Mouse (Mus musculus) cerebellum, adult 11 months (tissue): ENCODE measurements around the gene Capn12.
"Not testable (repeated sequence)": the region's sequence is repeated elsewhere in the genome, so short reads cannot be mapped to it uniquely, and the experiment has no call there.

Source experiments
- DNase-seq: peaks from one replicate; pipeline ENCODE4 v3.0.0; 2022

The Capn12 gene

GRCm38 (mm10) chr7:28879606-28880005 lies 1.6 kb upstream of the Capn12 start:
- no peak for DNase-seq

DNA sequence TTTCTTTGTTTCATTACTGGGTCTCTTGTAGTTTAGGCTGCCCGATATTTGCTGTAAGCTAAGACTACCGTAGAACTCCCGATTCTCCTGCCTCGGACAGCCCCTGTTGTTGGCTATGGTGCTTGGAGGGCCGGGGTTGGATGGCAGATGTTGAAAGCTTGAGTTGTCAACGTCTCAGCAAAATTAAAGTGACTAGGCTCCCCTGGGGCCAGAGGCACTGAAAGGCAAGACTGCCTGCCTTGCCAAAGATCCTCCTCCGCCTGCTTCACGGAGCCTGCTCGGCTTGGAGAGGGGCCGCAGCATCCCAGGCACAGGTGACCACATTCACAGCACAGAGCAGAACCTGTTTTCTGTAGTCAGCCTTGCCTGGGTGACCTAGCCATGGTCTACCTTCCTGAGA lies 668 bp upstream of the Capn12 start:
- no peak for DNase-seq

- DNase-seq: no peak
Observed at GRCm38 (mm10) chr7:28883039-28883438, 1.8 kb downstream of the Capn12 start.

DNA sequence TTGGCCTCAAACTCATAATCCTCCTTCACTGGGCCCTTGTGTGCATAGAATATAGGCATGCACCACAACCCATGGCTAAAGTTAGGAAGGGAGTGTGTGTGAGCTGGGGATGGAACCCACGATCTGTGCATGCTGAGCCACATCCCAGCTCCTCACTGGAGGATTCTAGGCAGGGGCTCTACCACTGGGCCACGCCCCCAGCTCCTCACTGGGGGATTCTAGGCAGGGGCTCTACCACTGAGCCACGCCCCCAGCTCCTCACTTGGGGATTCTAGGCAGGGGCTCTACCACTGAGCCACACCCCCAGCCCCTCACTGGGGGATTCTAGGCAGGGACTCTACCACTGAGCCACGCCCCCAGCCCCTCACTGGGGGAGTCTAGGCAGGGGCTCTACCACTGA lies 2.5 kb downstream of the Capn12 start:
- DNase-seq: not testable (repeated sequence)

DNA sequence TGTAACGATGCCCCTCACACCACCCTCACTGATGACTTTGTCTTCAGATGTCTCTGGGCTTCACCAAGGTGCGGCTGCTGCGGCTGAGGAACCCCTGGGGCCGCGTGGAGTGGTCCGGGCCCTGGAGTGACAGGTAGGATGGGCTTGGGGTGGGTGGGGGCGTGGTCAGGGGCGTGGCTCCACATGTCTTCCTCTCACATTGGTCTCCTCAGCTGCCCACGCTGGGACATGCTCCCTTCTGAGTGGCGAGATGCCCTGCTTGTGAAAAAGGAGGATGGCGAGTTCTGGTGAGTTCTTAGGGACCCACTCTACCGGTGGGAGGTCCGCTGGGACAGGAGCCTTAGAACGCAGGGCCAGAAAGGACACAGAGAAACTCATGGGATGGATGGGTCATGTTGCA lies 5.3 kb downstream of the Capn12 start:
- DNase-seq: no peak

GRCm38 (mm10) chr7:28888701-28889161 lies 7.5 kb downstream of the Capn12 start:
- DNase-seq: no peak

DNA sequence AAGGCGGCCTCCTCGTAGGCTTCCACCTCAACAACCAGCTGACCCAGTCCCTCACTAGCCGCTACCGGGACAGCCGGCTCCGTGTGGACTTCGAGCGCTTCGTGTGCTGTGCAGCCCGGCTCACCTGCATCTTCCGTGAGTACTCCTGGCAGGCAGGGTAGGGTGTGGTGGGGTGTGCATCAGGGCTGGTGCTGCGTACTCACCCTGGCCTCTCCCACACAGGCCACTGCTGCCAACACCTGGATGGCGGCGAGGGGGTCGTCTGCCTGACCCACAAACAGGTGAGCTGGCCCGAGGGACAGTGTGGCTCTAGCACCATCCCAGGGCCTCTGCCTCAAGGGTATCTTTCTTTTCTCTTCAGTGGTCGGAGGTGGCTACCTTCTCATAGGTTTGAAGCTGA lies 11.4 kb downstream of the Capn12 start:
- no peak for DNase-seq

DNA sequence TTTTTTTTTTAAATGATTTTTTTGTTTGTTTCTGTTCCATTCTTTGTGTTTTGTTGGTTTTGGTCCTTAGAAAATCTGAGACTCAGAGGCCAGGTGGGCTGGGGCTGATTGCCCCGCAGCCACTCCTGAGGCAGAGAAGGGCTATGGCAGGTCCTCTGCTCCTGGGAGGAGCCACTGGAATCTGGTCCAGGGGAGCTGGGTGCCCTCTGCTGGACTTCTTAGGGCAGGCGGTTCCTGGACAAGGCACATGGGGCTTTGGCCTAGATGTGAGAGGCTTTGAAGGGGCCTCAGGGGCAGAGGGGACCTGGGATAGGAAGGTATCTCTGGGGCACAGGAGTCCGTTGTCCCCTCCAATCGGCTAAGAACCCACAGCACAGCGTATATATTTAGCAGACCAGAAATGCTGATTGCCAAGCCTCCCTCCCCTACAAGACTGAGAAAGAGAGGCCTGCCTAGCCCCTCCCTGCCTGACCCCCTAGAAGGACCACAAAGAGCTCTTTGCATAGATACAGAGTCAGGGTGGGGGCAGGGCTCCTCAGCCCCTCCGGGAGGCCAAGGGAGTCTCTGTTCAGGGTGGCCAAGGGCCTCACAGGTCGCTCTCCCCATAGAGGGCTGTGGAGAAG lies 12.5 kb downstream of the Capn12 start:
- DNase-seq: no peak

DNA sequence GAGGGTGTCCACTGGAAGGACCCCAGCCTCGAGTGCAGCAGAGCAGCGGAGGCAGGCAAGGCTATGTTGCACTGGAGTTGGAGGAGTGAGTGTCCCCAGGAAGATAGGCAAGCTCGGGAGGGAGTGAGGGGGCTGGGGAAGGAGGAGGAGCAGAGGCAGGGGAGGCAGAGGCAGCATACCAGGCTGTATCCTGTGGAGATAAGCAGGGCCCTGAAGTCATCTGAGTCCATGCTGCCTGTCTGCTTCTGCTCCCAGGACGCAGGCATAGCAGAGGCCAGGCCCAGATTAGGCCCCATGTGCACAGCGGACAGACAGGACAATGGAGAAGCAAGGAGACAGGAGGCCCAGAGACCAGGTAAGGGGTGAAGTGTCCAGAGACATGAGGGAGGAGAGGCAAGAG lies 13.7 kb downstream of the Capn12 start:
- no peak for DNase-seq

DNA sequence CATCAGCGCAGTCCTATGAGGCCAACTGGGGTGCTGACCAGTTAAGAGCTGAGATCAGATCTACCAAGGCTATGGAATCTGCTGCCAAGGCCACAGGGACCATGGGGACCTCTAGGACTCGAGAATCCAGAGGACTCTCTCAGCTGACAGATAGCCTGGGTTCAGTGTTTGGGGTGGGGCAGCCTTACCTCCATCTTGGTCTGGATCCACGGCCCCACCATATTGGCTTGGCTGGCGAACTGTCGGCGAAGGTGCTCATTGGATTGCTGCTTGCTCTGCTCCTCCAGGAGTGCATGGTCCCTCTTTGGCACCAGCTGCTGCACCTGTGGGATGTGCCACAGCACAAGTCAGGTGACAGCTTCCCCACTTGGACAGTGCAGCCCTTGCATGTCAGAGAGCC lies 16.4 kb downstream of the Capn12 start:
- DNase-seq: no peak

- no peak for DNase-seq
Observed at GRCm38 (mm10) chr7:28899972-28900371, 18.8 kb downstream of the Capn12 start.

DNA sequence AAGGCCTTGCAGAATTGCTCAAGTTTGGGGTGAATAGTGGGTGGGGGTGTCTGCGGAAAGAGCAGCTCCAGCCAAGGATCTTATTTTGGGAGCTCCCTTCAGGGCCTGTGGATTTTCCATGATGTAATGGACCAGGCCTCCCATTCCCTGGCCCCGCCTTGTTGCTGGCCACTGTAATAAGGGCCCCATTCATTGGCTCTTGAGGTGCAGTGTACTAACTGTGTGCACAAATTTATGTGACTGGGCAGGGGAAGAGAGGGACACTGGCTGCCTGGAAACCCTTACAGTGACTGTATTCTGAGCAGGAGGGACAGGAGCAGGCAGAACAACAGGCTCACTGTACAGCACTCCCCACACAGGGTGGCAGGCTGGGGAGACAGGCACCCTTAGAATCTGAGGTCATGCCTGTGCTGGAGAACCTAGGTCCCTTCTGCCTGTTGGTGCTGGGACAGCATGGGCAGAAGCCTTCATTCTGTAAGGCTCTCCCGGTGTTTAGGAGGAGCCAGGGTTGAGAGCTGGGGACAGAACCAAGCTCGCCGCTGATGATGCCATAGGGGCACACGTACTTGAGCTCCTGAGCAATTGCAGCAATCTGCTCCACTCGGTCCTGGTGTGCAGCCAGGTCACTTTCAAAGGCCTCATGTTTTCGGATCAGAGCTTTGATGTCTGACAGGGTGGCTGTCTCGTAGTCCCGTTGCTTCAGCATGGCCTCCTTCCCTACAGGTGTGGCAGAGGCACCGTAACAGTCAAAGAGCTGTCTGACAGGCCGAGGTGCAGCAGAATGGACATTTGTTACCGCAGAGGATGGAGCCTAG lies 20.3 kb downstream of the Capn12 start:
- DNase-seq: no peak

- no peak for DNase-seq
Observed at GRCm38 (mm10) chr7:28902180-28902579, 21.0 kb downstream of the Capn12 start.

DNA sequence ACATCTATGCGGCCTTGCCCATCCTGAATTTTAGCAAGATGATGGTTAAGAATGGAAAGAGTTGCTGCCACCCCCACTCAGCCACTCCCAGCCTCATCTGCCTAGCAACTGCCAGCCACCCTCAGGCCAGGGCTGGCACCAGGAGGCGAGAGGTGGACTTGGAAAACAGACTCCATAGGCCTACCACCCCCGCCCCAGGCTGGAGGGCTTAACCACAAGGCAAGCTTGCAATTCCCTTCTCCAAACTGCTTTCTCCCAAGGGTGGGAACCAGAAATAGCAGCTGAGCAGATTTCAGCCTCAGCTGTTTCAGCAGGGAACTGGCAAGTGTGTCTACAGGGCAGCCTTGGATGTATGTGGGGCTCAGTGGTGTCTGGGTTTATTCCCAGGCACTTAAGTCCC lies 21.6 kb downstream of the Capn12 start:
- DNase-seq: no peak

DNA sequence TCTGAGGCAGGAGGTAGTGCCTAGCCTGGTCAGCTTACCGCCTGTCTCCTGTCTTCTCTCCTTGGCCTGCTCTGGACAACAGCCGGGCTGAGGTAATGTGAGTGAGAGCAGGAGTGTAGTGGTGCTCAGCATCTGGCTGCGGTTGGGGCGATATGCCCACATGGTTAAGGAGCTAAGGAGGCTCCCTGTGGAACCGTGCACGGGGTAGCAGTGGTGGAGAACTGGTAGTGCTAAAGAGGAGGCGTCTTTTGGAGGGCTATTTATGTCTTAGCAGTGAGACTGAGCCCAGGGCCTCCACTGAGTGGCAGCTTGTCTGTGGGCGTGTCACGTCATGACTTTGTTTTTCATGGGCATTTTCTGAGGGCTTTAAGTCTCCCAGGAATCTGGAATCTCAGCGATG lies 22.6 kb downstream of the Capn12 start:
- DNase-seq: no peak

DNA sequence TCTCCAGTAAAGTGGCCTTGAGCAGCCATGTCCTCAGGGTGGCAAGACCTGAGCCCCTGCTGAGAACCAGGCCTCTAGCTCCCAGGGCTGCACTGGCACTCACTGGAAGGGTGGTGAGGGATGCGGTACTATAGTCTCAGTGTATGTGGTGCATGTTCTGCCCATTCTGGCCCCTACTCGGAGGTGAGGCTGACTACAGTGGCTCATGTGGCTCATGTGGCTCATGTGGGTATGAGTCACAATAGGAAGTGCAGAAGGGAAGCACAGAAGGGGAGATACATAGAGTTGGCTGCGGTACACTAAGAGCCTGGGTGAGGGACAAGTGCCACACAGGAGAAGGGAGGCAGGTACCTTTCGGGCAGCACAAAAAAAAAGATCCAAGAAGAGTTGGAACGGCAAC lies 26.0 kb downstream of the Capn12 start:
- DNase-seq: no peak

- no peak for DNase-seq
Observed at GRCm38 (mm10) chr7:28911632-28912031, 30.4 kb downstream of the Capn12 start.

DNA sequence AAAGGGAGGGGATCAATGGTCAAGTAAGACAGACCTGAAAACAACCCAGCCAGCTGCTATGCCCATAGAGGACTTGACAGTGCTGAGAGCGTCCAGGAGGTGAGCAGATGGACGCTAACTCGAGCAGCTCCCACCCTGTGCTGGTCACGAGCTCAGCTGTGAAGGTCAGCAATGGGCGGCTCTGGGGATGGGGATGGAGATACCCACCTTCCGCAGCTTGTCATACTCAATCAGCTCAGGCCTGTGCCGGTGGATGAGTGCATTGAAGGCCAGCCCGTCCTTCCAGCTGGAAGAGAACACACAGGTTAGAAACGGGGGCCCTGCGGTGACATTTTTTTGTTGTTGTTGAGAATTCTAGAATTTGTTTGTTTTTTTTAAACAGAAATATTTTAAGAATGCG lies 31.9 kb downstream of the Capn12 start:
- no peak for DNase-seq

- DNase-seq: no peak
Observed at GRCm38 (mm10) chr7:28916491-28916890, 35.3 kb downstream of the Capn12 start.

- DNase-seq: no peak
Observed at GRCm38 (mm10) chr7:28917503-28918426, 36.5 kb downstream of the Capn12 start.

GRCm38 (mm10) chr7:28918540-28918939 lies 37.3 kb downstream of the Capn12 start:
- no peak for DNase-seq

DNA sequence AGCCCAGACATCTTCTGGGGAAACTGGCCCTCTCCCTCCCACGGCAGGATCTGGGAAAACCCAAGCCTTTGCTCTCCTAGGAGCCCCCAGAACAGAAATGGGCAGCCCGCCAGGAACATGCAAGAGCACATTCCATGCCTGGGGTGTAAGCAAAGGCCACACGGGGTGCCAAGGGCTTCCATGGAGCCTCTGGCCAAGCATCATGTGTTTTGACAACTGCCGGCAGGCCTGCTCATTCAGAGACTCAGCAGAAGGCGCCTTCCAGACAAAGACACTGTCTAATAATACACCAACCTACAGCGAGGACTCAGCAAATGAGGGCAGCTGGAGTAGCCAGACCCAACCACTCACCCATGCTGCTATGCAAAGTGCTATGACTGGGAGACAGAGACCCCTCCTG lies 38.6 kb downstream of the Capn12 start:
- DNase-seq: no peak

GRCm38 (mm10) chr7:28921178-28921577 lies 40.0 kb downstream of the Capn12 start:
- no peak for DNase-seq
